Mouse (Mus musculus) heart, postnatal 0 days (tissue): Measurements from ENCODE around the gene Sel1l.
"Not testable (repeated sequence)": the region's sequence is repeated elsewhere in the genome, so short reads cannot be mapped to it uniquely, and the experiment has no call there.

Source experiments
- CTCF ChIP-seq: IDR thresholded peaks from 2 replicates; pipeline ENCODE4 v1.5.1; 2016; ENCODE audit warnings: antibody characterized with exemption, control low read depth, low read depth
- EP300 ChIP-seq: IDR thresholded peaks from 2 replicates; pipeline ENCODE4 v1.6.1; 2016; ENCODE audit warnings: antibody characterized with exemption, low read depth

DNA sequence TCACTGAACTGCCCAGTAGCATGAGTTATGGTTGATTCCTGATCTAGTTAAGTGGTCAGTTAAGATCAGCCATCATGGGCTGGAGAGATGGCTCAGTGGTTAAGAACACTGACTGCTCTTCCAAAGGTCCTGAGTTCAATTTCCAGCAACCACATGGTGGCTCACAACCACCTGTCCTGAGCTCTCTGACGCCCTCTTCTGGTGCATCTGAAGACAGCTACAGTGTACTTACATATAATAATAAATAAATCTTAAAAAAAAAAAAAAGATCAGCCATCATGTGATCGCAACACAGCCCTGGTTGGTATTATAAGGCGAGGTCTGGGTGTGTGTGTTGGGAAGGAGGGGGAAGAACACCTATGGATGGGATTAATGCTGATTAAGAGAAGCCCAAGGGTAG lies 60.5 kb downstream of the Sel1l start:
- not testable (repeated sequence) for TF ChIP-seq CTCF, EP300
